Mouse (Mus musculus): Measurements from ENCODE around the gene Olfr984. TPM values are rescaled to one million over a fixed set of nuclear protein-coding genes. Genes with fewer than 3 reads are reported as not detected.

The Olfr984 gene
- polyA plus RNA-seq (2014; fragmentation: Nextera tagmentation; extraction: Ambion mirVana), result not detected in 2 replicates

DNA sequence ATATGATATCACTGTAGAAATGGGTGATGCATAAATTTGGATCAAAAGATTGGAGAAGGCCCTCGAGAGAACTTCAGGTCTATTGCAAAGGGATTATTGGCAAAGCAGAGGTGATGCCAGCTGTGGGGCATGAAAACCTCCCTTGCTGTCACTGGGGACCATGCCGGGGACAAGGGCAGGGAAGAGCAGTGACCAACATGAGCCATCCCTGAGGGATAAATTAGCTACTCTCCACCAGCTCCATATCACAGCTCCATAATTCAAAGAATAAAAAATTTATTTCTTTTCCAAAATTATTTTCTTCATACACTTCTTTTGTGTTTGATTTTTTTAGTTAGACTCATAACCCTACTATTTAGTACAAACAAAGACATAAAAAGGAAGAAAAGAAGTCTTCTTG is at the start of gene Olfr984:
Gene Olfr984 (minus strand): TSS at position 101 of the 400 bp plus-strand sequence.
- H3K4me2 ChIP-seq, result no peak within 1 kb of the TSS
- H3K36me3 ChIP-seq (ENCODE audit: insufficient read depth), result no peaks in the 10 kb centered on the region
- no peaks in the 10 kb centered on the region for H3K4me1 ChIP-seq (ENCODE audit: insufficient read depth)
- no peak for ATAC-seq (ENCODE audit: insufficient read depth)
- no peaks in the 10 kb centered on the region for H3K9me3 ChIP-seq (ENCODE audit: low read depth, low read length)
- WGBS, result 84% methylated on average over 2 of the region's 2 CpGs
- H3K27me3 ChIP-seq (ENCODE audit: insufficient read depth, low read length), result no peaks in the 10 kb centered on the region
- TF ChIP-seq CTCF (IDR thresholded peaks at IDR 0.05; ENCODE audit: low read depth), result no peak
- no peak for DNase-seq
- no peak within 1 kb of the TSS for H3K27ac ChIP-seq (ENCODE audit: low read depth)
- H3K9ac ChIP-seq, result no peak within 1 kb of the TSS
- no peak within 1 kb of the TSS for H3K4me3 ChIP-seq (ENCODE audit: low read depth, low read length)

DNA sequence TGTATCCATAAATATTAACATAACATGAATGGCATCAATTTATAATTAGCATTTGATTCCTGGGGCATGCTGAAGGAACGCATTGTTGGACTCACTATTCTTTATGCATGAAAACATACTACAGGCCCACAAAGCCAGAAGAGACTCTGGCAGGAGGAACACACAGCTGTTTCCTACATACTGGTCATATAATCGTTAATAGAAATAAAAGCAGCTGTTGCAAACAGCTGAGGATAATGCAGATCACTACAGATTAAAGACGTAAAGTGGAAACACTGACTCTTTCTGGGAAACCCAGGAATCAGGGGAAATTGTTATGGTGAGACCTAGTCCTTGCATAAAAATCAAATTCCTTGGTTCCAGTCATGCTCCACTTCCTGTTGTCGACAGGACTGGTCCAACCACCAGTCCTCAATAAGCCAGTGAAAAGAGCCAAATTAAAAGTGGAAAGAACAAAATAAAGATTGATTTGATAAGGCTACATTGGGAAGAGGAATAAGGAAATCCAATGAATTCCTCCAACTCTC is 41.2 kb upstream of the Olfr984 start:
- TF ChIP-seq CTCF (IDR thresholded peaks at IDR 0.05; ENCODE audit: low read depth), result no peak
- Histone ChIP-seq H3K4me3 (ENCODE audit: low read depth, low read length) (no peak overlapping the region), H3K9ac (no peak overlapping the region), H3K4me2 (no peak overlapping the region), H3K9me3 (ENCODE audit: low read depth, low read length) (no peaks in the 10 kb centered on the region), H3K36me3 (ENCODE audit: insufficient read depth) (no peaks in the 10 kb centered on the region), H3K27ac (ENCODE audit: low read depth) (no peak overlapping the region), H3K27me3 (ENCODE audit: insufficient read depth, low read length) (no peaks in the 10 kb centered on the region), H3K4me1 (ENCODE audit: insufficient read depth) (no peaks in the 10 kb centered on the region)
- ATAC-seq (ENCODE audit: insufficient read depth) (no peak), DNase-seq (no peak)
- 76% methylated on average over 4 of the region's 4 CpGs for WGBS

DNA sequence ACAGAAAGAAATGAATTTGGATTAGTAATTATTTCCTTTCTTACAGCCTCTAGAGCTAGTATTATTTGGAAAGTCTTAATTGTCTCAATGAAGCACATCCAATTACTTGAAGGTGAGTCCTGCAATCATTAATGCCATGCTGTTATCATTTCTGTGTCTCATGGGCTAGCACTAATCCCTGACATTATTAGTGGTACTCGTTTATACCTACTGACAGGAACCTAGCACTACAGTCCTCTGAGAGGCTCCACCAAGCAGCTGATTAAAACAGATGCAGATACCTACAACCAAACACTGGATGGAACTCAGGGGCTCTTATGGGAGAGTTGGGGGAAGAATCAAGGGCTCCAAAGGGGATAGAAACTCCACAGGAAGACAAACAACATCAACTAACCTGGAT is 27.5 kb upstream of the Olfr984 start:
- H3K9ac ChIP-seq, result no peak overlapping the region
- no peak for ATAC-seq (ENCODE audit: insufficient read depth)
- no peak overlapping the region for H3K4me2 ChIP-seq
- no peak for DNase-seq
- H3K4me3 ChIP-seq (ENCODE audit: low read depth, low read length), result no peak overlapping the region
- no peak overlapping the region for H3K27ac ChIP-seq (ENCODE audit: low read depth)
- no peaks in the 10 kb centered on the region for H3K27me3 ChIP-seq (ENCODE audit: insufficient read depth, low read length)
- H3K4me1 ChIP-seq (ENCODE audit: insufficient read depth), result no peaks in the 10 kb centered on the region
- no peak for TF ChIP-seq CTCF (IDR thresholded peaks at IDR 0.05; ENCODE audit: low read depth)
- H3K9me3 ChIP-seq (ENCODE audit: low read depth, low read length), result no peaks in the 10 kb centered on the region
- WGBS, result 48% methylated on average over 1 of the region's 1 CpGs
- H3K36me3 ChIP-seq (ENCODE audit: insufficient read depth), result no peaks in the 10 kb centered on the region

DNA sequence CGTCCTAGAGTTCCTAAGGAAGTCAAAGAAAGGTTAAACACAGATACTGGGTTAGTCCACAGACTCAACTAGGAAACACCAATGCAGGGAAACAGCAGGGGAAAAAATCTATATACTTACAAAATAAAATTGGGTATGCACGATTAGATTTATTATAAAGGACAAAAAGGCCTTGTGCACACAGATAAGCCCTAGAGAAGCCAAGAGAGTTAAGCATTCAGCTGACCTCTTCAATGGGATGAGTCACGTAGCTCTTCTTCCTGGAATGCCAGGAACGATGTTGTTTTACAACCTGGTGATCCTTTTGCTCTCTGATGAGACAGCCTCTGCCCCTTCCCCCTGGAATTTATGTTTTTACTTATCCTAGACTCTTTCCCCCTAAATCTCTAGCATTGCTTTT is 25.5 kb upstream of the Olfr984 start:
- no peaks in the 10 kb centered on the region for H3K27me3 ChIP-seq (ENCODE audit: insufficient read depth, low read length)
- no peaks in the 10 kb centered on the region for H3K4me1 ChIP-seq (ENCODE audit: insufficient read depth)
- H3K4me2 ChIP-seq, result no peak overlapping the region
- H3K36me3 ChIP-seq (ENCODE audit: insufficient read depth), result no peaks in the 10 kb centered on the region
- H3K27ac ChIP-seq (ENCODE audit: low read depth), result no peak overlapping the region
- H3K9me3 ChIP-seq (ENCODE audit: low read depth, low read length), result no peaks in the 10 kb centered on the region
- H3K9ac ChIP-seq, result no peak overlapping the region
- DNase-seq, result no peak
- ATAC-seq (ENCODE audit: insufficient read depth), result no peak
- 49% methylated on average over 4 of the region's 4 CpGs for WGBS
- no peak overlapping the region for H3K4me3 ChIP-seq (ENCODE audit: low read depth, low read length)
- no peak for TF ChIP-seq CTCF (IDR thresholded peaks at IDR 0.05; ENCODE audit: low read depth)

DNA sequence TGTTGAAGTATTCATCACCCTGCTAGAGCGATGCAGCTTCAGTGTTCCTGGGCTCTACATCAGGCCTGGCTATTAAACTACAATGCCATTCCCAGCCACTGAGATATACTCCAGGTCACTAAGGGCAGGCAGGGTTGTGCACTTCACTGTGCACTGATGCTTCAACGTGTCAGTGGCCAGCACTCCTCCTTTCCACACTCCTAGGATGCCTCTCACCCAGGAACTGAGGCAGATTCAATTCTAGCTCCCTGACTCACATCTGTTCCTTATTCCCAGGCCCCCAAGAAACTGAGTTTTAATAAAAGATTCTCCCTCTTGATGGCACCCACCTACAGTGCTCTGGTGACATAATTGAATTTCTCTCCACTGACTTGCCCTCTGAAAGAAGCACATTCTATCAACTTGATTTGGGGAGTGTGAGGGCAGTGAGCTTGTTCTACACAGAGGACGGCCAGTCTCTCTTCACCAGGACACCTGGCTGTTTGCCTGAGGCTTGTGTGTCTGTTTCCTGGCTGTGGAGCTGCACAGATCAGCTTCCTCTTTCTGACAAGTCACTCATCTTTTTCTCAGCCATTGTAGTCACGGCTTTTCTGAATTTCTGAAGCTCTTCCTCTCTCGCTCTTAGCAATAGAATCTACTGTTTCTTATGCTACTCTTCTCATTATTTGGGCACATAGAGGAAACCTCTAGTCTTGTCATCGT is 23.1 kb upstream of the Olfr984 start:
- no peak overlapping the region for H3K27ac ChIP-seq (ENCODE audit: low read depth)
- WGBS, result 77% methylated on average over 6 of the region's 6 CpGs
- H3K9me3 ChIP-seq (ENCODE audit: low read depth, low read length), result no peaks in the 10 kb centered on the region
- H3K4me3 ChIP-seq (ENCODE audit: low read depth, low read length), result no peak overlapping the region
- ATAC-seq (ENCODE audit: insufficient read depth) (no peak), DNase-seq (no peak)
- no peak for TF ChIP-seq CTCF (IDR thresholded peaks at IDR 0.05; ENCODE audit: low read depth)
- H3K9ac ChIP-seq, result no peak overlapping the region
- no peaks in the 10 kb centered on the region for H3K27me3 ChIP-seq (ENCODE audit: insufficient read depth, low read length)
- no peaks in the 10 kb centered on the region for H3K4me1 ChIP-seq (ENCODE audit: insufficient read depth)
- H3K36me3 ChIP-seq (ENCODE audit: insufficient read depth), result no peaks in the 10 kb centered on the region
- H3K4me2 ChIP-seq, result no peak overlapping the region

DNA sequence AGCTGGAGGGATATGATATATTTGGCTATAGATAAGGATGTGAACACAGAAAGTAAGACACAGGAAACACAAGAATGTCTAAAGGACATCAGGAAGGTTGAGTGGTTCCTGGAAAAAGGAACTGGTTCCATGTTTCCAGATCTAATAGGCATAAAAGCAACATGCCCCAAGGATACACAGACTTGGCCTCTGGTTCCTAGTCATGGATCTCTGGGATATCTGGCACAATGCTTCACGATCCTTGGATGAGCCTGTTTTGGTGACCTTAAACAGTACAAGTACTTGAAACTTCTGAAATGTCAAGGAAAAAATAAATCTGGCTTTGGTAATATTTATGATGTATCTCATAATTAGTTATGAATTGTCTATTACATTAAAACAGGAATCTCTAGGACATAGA is 16.6 kb upstream of the Olfr984 start:
- H3K9ac ChIP-seq, result no peak overlapping the region
- no peak overlapping the region for H3K4me2 ChIP-seq
- no peaks in the 10 kb centered on the region for H3K27me3 ChIP-seq (ENCODE audit: insufficient read depth, low read length)
- no peak overlapping the region for H3K27ac ChIP-seq (ENCODE audit: low read depth)
- no peaks in the 10 kb centered on the region for H3K36me3 ChIP-seq (ENCODE audit: insufficient read depth)
- DNase-seq (no peak), ATAC-seq (ENCODE audit: insufficient read depth) (no peak)
- no peak for TF ChIP-seq CTCF (IDR thresholded peaks at IDR 0.05; ENCODE audit: low read depth)
- no peaks in the 10 kb centered on the region for H3K9me3 ChIP-seq (ENCODE audit: low read depth, low read length)
- no peaks in the 10 kb centered on the region for H3K4me1 ChIP-seq (ENCODE audit: insufficient read depth)
- 74% methylated on average over 1 of the region's 1 CpGs for WGBS
- no peak overlapping the region for H3K4me3 ChIP-seq (ENCODE audit: low read depth, low read length)

DNA sequence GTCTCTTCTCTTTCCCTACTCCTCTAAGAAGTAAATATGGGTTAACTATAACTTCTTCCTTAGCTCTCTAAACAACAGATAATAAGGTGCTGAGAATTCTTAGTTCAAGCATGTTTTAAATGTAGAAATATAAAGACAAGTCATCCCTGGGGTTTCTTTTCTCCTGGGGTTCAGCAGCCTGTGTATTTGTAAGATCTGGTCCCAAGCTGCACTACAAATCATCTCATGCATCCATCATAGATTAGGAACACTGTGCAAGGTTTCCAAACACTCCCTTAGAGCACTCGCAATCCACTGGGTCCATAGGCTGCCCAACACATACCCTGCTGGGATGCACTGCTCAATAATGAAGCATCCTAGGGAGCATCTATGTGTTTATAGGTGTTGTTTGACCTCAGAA is 16.1 kb upstream of the Olfr984 start, which contains the start of gene Olfr985:
Gene Olfr985 (minus strand): TSS at position 101 of the 400 bp plus-strand sequence.
- Histone ChIP-seq H3K27me3 (ENCODE audit: insufficient read depth, low read length) (no peaks in the 10 kb centered on the region), H3K4me3 (ENCODE audit: low read depth, low read length) (no peak within 1 kb of the TSS), H3K36me3 (ENCODE audit: insufficient read depth) (no peaks in the 10 kb centered on the region), H3K9ac (no peak within 1 kb of the TSS), H3K9me3 (ENCODE audit: low read depth, low read length) (no peaks in the 10 kb centered on the region), H3K4me2 (no peak within 1 kb of the TSS), H3K27ac (ENCODE audit: low read depth) (no peak within 1 kb of the TSS), H3K4me1 (ENCODE audit: insufficient read depth) (no peaks in the 10 kb centered on the region)
- 75% methylated on average over 1 of the region's 1 CpGs for WGBS
- ATAC-seq (ENCODE audit: insufficient read depth), result no peak
- TF ChIP-seq CTCF (IDR thresholded peaks at IDR 0.05; ENCODE audit: low read depth), result no peak
- no peak for DNase-seq
